Mouse (Mus musculus) lung, adult 2 months (tissue): ENCODE measurements at regions not wholly inside any gene's neighbourhood (a gene's known extent, or its start where the extent isn't known, plus 50 kb on each side); places are given as distances from the start of the nearest gene placed in this dataset.

Experiments
- CTCF ChIP-seq: fragments of 200-500 bp; IDR thresholded peaks from 2 replicates; pipeline ENCODE4 v1.5.1; 2011; ENCODE audit warnings: mild to moderate bottlenecking, low read length, control low read depth; ENCODE audit not compliant: insufficient read depth
- POLR2A ChIP-seq: fragments of 200-500 bp; IDR thresholded peaks from 2 replicates; pipeline ENCODE4 v1.6.1; 2011; ENCODE audit warnings: low read depth, mild to moderate bottlenecking, control low read depth, low read length, borderline replicate concordance; ENCODE audit errors: extremely low read depth

GRCm38 (mm10) chr2:9360020-9360419 is 521.0 kb upstream of the 4930412O13Rik start:
- TF ChIP-seq CTCF (no peak), POLR2A (no peak)
